Mouse (Mus musculus): Measurements from ENCODE around the gene Armc6. TPM values are rescaled to one million over a fixed set of nuclear protein-coding genes. Genes with fewer than 3 reads are reported as not detected.

Gene Armc6
- total RNA-seq, 2 experiments from 2014 or later = 60.1 to 67.4 TPM

- no peak for DNase-seq (ENCODE audit: low spot score in 2 of 2)
Observed at GRCm38 (mm10) chr8:70197603-70198002, 36.7 kb downstream of the Armc6 start.

- DNase-seq (ENCODE audit: low spot score in 2 of 2) = no peak
Observed at GRCm38 (mm10) chr8:70195762-70196161, 38.5 kb downstream of the Armc6 start.

DNA sequence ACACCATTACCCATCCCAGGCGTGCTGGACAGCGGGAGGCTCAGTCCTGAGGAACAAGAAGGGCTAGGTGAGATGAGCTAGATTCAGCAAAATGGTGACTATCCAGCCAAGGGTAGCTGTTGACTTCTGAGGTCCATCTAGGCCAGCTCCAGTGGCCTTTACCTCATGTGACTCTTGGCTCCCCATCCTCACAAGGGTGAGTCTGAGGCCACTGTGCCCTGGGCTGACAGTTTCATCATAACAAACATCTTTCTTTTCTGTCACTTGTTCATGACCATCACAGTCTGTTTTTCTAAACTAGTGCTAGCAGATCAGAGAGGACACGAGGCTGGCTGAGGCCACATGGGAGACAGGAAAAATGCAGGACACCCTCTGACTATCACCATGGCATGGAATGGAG lies 40.1 kb downstream of the Armc6 start:
- DNase-seq (ENCODE audit: low spot score in 2 of 2) = no peak

- DNase-seq (ENCODE audit: low spot score in 2 of 2) = no peak
Observed at GRCm38 (mm10) chr8:70193238-70193637, 41.0 kb downstream of the Armc6 start.

DNA sequence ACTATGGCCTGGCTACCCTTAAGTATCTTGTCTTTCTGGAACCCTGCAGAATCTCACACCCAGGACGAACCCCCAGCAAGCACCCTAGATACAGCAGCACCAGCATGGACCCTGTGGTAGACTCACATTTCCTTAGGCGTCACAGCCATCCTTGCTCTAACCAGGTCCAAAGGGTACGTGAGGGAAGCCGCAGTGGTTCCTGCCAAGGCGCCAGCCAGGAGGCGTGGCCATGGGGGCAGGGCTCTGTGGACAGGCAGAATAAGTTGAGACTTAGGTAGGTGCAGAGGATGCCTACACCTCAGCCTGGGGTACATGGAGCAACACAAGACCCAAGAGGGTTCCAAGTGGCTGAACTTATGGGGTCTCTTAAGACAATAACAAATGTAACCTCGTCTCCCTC lies 45.6 kb downstream of the Armc6 start:
- no peak for DNase-seq (ENCODE audit: low spot score in 2 of 2)

- DNase-seq (ENCODE audit: low spot score in 2 of 2) = no peak
Observed at GRCm38 (mm10) chr8:70183194-70183593, 51.1 kb downstream of the Armc6 start.

GRCm38 (mm10) chr8:70181903-70182252 lies 52.4 kb downstream of the Armc6 start:
- no peak for DNase-seq (ENCODE audit: low spot score in 2 of 2)

- no peak for DNase-seq (ENCODE audit: low spot score in 2 of 2)
Observed at GRCm38 (mm10) chr8:70181212-70181902, 52.9 kb downstream of the Armc6 start.

- DNase-seq (ENCODE audit: low spot score in 2 of 2) = no peak
Observed at GRCm38 (mm10) chr8:70179082-70179481, 55.2 kb downstream of the Armc6 start.

- no peak for DNase-seq (ENCODE audit: low spot score in 2 of 2)
Observed at GRCm38 (mm10) chr8:70178231-70178630, 56.0 kb downstream of the Armc6 start.

DNA sequence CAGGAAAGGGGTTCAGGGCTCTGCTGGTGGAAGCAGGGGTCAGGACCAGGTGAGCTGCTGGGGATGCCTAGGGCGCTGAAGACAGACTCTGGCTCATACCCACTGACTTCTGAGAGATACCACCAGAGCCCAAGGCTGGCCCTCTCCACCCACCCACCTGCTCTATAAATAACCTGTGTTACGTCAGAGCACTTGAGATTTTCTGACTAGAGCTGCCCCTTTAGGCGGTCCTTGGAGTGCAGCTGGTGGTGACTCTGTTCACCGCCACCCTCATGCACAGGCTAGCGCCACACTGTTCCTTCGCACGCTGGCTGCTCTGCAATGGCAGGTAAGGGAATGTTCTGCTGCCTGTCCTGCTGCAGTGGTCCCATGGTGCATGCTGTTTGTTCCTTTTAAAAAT lies 60.2 kb downstream of the Armc6 start:
- no peak for DNase-seq (ENCODE audit: low spot score in 2 of 2)

- no peak for DNase-seq (ENCODE audit: low spot score in 2 of 2)
Observed at GRCm38 (mm10) chr8:70173320-70173719, 60.9 kb downstream of the Armc6 start.

DNA sequence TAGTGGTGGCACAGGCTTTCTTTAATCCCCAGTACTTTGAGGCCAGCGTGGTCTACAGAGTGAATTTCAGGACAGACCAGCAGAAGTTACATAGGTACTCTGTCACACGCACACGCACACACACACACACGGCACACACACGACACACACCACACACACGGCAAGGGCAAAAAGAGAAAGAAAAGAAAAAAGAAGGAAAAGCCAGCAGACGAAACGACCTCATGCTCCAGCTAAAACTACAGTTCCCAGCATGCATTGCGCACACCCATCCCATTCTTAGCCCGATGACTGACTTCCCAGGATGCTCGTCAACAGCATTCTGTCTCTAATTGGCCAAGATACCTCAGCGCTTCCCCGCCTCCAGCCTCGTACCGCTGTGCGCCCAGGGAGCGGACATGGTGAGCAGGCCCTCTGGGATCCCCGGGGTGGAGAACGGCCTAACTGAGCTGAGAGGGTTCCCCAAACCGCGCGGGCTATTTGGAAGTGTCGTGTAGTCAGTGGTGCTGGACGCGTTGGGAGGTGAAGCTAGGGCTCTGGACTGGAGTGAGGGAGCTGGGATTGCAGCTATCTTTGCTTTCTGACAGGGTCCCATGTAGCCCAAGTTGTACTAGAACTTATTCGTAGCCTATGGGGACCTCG lies 62.1 kb downstream of the Armc6 start, which contains the start of gene Tmem161a:
Tmem161a (plus strand) TSS at position 314 of the 639 bp plus-strand sequence.
- peak; percentile 89 to 96 for DNase-seq (ENCODE audit: low spot score in 2 of 2)

DNA sequence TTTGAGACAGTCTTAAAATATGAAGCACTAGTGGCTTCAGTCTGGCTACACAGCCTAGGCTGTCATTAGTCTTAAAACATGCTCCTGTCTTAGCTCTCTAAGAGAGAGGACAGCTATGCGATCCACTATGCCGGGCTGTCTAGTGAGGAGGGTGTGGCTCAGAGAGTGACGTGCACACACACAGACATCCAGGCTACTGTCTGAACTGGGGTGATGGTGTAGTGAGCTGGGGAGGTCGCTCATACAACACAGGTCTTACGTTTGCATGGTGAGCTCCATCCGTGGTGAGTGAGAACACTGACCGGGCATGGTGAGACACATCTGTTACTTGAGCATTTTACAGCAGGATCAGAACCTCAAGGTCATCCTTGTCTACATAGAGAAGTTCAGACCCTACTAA lies 63.0 kb downstream of the Armc6 start:
- no peak for DNase-seq (ENCODE audit: low spot score in 2 of 2)

DNA sequence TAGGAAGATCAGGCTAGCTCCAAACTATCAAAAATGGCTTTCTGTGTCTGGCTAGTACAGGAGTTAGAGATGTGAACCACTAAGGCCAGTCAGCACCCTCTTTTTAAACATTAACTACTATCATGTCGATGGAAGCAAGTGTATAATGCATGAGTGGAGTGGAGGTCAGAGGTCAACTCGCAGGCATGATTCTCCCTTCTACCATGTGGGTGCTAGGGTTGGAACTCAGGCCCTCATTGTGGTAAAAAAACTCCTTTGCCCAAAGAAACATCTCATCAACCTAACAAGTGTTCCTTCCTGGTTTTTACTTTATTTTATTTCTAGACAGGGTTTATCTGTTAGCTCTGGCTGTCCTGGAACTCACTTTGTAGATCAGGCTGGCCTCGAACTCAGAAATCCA lies 63.5 kb downstream of the Armc6 start:
- DNase-seq (ENCODE audit: low spot score in 2 of 2) = no peak

Other genes with a start within 250 kb of the Armc6 start
- gene Gatad2a, start 238.1 kb downstream of the Armc6 start, total RNA-seq (2021) = 10 to 100 TPM; 30.7 to 38.7 TPM
- gene Mau2, start 191.7 kb downstream of the Armc6 start, total RNA-seq (2021) = 10 to 100 TPM; 81.4 to 85.3 TPM
- 10 to 100 TPM; 50.5 to 57.3 TPM for gene Sugp1, start 191.7 kb downstream of the Armc6 start, total RNA-seq (2021)
- 1 to 10 TPM; 1.9 to 3.1 TPM for gene Tm6sf2, start 161.5 kb downstream of the Armc6 start, total RNA-seq (2021)
- 10 to 100 TPM; 29.7 to 35.4 TPM for gene Hapln4, start 151.0 kb downstream of the Armc6 start, total RNA-seq (2021)
- 100 to 1,000 TPM; 371 to 387 TPM for gene Ncan, start 113.6 kb downstream of the Armc6 start, total RNA-seq (2021)
- 10 to 100 TPM; 26.9 to 31.2 TPM for gene Nr2c2ap, start 103.1 kb downstream of the Armc6 start, total RNA-seq (2021)
- 10 to 100 TPM in 1 of 2 experiments, 1 to 10 TPM in 1; 9.9 to 12.6 TPM for gene Rfxank, start 95.3 kb downstream of the Armc6 start, total RNA-seq (2021)
- gene Borcs8, start 95.0 kb downstream of the Armc6 start, total RNA-seq (2021) = 10 to 100 TPM; 42.0 to 44.1 TPM
- gene Mef2b, start 94.8 kb downstream of the Armc6 start, total RNA-seq (2021) = under 1 TPM; 0.29 to 0.41 TPM
- 10 to 100 TPM; 46.1 to 49.4 TPM for gene Tmem161a, start 62.1 kb downstream of the Armc6 start, total RNA-seq (2021)
- 10 to 100 TPM; 34.0 to 36.2 TPM for gene Slc25a42, start 22.2 kb downstream of the Armc6 start, total RNA-seq (2021)
- gene Sugp2, start 240 bp downstream of the Armc6 start, total RNA-seq (2021) = 100 to 1,000 TPM; 124 TPM
- gene Homer3, start 48.4 kb upstream of the Armc6 start, total RNA-seq (2021) = 10 to 100 TPM; 75.5 to 84.3 TPM
- 10 to 100 TPM; 41.4 to 53.6 TPM for gene Ddx49, start 68.0 kb upstream of the Armc6 start, total RNA-seq (2021)
- 100 to 1,000 TPM; 134 to 148 TPM for gene Cope, start 68.1 kb upstream of the Armc6 start, total RNA-seq (2021)
- 100 to 1,000 TPM; 107 to 119 TPM for gene Cers1, start 81.3 kb upstream of the Armc6 start, total RNA-seq (2021)
- gene Gdf1, start 95.4 kb upstream of the Armc6 start, total RNA-seq (2021) = 10 to 100 TPM; 11.2 to 22.7 TPM
- gene Upf1, start 118.8 kb upstream of the Armc6 start, total RNA-seq (2021) = 10 to 100 TPM; 50.3 to 54.9 TPM
- gene Comp, start 139.1 kb upstream of the Armc6 start, total RNA-seq (2021) = under 1 TPM; 0.21 to 0.30 TPM
- 100 to 1,000 TPM; 128 to 135 TPM for gene Crtc1, start 205.1 kb upstream of the Armc6 start, total RNA-seq (2021)
- 10 to 100 TPM; 44.7 to 45.5 TPM for gene Klhl26, start 242.5 kb upstream of the Armc6 start, total RNA-seq (2021)